Mouse (Mus musculus): ENCODE data around the gene Calcoco1.
"Not testable (repeated sequence)": the region's sequence is repeated elsewhere in the genome, so short reads cannot be mapped to it uniquely, and the experiment has no call there.

The Calcoco1 gene

DNA sequence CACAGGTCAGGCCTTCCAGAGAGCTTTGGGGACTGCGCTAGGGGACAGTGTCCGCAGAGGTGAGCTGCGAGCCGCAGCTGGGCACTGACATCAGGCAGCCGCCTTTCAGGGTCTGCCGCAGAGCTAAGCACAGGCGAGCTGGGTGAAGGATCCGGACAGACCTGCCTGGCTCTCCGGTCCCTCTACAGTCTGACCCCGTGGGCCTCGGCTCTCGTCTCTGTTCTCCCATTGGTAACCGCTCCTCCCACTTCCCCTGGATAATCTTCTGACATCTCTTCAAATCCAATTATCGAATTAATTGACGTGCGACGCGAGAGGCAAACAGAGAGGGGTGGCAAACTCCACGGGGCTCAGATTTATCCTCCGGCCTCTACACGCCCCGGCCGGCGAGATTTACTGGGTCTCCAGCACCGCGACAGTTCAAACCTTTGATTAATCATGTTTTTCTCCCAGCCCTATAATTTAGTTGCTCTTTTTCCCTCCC is 29.6 kb downstream of the Calcoco1 start:
- no peak for DNase-seq (ENCODE audit: low spot score)

DNA sequence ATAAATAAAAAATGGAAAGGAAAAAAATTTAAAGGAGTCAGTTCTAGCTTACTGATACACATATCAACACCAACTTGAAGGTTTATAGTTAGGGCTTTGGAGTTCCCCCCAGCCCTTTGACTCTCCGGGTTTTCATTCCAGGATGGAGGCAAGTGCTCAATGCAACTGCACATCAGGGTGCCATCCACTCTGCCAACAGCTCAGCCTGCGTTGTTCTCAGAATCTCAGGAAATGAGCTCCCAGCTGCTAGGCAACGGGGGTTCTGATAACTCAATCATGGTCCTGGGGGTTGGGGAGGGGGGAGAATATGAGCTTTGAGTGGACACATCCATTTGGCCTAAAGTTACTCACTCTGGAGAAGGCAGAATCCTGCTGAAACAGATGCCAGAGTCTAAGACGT is 36.2 kb downstream of the Calcoco1 start:
- no peak for DNase-seq (ENCODE audit: low spot score)

DNA sequence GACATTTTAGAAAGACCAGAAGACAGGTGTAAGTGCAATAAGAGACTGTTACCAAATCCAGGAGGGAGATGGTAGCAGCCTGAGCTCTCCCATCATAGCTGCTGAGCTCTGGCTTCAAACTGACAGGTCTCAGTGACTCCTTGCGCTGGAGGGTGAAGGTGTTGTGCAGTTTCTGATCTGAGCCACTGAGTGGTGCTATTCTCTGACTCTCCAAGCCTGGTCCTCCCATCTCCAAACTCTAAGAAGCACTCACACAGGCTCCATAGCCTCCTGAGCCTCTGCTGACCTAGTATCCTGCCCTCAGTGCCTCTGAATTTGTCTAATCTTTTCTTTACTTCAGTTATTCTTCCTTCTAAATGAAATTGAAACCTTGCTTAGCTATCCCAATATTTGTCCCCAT is 38.3 kb downstream of the Calcoco1 start:
- no peak for DNase-seq (ENCODE audit: low spot score)

DNA sequence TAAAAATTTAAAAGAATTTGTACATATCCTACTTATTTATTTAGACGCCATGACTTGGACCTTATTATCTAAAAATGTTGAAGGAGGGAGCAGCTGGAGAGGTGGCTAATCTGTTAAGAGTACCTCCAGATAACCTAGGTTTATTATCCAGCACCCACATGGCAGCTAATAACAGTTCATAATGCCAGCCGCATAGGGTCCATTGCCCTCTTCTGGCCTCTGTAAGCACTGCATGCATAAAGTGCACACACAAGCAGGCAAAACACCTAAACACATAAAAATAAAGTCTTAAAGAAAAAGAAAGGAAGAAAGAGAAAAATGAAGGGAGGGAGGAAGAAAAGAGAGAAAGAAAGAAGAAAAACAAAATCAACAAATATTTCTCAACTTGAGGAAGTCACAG is 45.6 kb downstream of the Calcoco1 start:
- no peak for DNase-seq (ENCODE audit: low spot score)

DNA sequence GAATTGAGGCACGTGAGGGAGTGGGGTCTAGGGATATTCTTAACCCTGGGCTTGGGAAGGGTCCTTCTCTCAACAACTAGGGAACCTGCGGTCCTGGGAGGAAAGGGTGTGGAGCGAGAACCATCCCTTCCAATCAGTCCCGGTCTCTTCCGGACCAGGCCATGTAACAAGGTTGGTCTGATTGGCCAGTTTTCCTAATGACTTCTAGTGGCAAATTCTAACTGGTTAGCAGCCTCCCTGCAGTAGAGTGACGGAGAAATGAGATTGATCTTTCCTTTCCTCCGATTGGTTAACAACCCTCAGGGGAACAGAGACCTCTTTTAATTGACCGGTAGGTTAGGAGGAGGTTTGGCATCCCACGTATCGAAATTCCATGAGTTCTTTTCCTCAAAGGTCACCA is 48.4 kb downstream of the Calcoco1 start:
- DNase-seq (ENCODE audit: low spot score): peak; percentile 42

DNA sequence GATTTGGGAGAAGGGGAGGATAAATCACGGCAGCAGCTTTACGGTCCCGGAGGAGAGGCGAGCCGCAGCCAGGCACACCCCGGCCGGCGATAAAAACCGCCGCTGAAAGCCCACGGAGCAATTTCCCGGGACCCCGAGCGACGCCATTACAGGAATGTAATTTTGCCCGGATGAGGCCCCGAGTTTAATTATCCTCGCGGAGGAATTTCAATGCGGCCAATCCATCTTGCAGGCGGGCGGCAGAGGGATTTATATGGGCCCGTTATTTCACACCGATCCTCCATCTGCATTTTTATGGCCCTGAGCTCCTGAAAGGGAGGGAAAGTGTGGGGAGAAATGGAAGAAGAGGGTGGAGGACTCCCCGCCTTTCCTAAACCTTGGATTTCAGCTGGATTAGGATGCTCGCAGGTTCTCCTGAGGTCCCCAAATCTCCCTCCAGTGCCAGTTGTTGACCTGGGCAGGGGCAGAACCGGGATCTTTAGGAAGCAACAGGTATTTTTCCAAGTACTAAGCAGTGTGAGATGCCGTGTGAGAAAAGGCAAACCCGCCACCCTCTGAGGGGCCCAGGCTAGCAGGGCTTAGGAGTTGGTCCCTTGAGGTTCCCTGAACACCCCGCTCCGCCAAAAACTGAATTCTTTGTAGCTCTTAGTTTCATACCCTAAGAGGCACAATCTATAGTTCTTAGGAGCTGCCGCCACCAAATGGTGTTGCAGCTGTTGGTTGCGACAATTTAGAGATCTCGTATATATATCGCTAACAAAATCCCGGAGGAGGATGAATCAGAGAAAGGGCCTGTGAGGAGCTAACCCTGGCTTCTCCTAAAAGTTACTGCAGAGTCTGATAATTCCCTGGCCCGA is 49.5 kb downstream of the Calcoco1 start, which contains the start of gene Atp5g2:
Gene Atp5g2 (minus strand): TSS at position 138 of the 857 bp plus-strand sequence.
- peak; percentile 34 for DNase-seq (ENCODE audit: low spot score)

DNA sequence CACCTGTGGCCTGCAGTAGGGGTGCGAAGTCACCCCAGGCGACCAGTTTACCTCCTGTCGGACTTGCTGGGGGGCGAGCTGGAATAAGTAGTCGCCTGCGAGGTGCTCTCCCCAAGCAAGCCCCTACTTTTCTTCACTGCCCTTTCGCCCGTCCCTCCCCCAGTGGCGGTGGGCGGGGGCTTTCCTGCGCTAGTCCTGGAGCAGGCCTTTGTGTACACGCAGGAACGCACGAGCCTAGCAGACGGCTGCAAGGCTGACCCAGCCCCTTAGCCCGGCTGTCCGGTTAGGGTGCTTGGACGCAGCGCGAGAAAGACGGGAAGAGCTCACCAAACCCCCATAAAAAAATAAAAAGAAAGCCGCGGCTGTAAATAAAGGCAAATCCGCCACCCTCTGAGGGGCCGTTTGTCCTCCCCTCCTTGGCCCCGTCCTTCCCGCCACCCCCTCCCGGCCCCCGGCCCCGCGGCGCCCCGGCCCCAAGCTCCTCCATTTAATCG is 50.2 kb downstream of the Calcoco1 start:
- peak; percentile 80 for DNase-seq (ENCODE audit: low spot score)

DNA sequence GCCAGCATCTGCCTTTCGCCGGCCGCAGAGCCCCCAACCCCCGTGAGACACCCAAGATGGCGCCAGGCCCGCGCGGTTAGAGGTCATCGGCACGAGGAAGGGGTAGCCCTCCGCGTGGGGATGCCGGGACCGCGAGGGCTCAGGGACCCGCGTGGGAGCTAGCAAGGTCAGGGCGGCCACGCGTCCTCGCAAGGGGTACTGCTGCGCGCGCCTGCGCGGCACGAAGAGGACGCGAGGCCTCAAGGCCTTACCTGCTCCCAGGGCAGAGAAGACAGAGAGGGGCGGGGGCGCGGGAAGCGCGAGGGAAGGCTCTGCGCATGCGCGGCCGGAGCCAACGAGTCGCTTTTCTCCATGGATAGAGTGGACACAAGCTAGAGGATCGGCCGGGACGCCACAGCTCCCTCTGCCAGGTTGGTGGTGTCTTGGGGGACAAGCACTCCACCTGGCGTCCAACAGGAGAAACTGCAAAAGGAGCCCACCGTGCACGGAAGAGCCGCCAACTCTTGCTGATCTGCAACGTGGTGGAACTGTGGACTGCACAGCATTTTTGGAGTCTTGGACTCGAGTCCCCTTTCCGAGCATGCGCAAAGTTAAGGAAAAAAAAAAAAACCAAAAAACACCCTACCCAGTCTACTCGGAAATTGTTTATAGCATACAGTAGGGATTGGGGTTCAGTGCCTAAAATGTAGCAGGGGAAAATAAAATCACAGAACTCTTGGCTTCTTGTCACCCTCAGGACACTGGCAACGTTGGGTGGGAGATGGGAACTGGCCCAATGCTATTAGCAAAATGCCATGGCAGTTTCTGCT is 51.0 kb downstream of the Calcoco1 start:
- peak; percentile 92 for DNase-seq (ENCODE audit: low spot score)

DNA sequence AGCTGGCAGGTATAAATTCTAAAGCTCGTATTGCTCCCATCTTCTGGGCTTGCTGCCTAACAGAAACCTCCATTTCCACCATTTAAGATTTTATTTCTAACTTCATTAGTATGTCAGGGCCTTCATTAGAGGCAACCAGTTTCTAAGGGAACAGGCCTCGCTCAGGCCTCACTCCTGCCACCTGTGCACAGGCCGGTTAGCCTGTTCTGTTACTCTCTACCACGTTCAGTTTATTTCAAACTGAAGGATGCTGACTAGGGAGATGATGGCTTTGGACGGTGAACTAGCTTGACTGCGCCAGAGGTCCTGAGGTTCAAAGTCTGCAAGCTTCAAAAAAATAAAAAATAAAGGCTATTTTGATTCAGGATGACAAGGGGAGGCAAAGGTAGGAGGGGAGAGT is 51.7 kb downstream of the Calcoco1 start:
- no peak for DNase-seq (ENCODE audit: low spot score)

DNA sequence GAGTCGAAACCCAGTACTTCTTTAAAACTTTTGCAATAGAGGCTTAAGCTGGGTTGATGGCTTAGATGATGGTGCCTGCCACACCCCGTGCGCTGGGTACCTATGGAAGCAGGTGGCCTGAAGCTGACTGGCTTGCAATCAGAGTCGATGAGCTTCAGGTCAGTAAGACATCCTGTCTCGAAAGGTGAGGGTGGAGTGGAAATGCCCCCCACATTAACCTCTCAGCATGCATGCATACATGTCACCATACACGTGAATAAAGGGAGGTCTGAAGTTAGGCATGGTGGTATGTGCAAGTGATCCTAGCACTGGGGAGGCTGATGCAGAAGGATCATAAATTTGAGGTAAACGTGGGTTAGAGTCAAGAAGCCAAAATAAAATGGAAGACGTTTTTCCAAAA is 52.4 kb downstream of the Calcoco1 start:
- DNase-seq (ENCODE audit: low spot score): no peak

DNA sequence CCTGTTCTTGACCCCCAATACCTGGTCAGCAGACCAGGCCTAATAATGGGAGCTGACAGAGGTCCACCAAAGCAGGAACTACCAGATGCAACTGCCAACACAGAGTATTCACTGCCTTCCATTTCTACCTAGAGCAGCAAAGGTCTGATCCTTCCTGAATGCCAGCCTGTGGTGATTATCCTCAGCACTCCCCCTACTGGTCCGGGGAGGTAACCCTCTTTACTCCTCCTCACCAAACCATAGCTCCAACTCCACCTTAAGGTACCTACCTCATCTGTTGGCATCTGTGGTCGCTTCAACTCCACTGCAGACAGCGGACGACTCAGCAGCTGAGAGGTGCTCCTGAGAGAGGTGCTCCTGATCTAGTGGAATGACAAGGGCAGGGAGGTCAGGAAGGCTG is 56.5 kb downstream of the Calcoco1 start:
- peak; percentile 37 for DNase-seq (ENCODE audit: low spot score)

DNA sequence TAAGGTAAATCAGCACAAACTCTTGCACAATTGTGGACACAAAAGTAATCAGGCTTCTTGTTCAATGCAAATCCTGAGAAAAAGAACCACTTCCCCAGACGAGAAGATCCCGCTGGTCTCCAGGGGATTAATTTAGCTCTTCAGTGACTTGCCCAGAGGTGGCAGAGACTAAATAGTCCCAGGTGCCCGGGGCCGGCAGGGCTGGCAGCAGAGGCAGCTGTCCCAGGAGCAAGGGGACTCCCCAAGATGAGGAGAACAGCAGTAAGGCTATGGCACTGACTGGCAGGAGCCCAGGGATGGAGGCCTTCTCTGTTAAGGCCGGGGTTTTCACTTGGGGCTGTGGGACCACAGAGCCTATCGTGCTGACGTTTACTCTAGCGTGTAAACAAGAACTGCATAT is 58.2 kb downstream of the Calcoco1 start:
- DNase-seq (ENCODE audit: low spot score): no peak

DNA sequence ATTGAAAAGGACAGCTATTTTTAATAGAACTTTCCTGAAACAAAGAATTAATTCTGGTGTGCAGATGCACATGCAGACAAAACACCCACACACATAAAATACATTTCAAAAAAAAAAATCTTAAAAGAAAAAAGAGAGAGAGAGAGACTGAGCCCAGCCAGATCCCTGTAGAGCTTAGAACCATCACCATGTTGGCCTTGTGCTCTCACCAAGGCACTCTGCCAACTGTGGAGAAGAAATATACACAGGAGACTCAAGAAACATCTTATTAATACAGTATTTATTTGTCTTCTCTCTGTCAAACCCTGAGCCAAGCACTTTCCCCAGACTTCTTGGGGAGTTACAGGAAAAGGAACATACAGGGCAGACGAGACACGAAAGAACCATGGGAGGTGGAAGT is 59.4 kb downstream of the Calcoco1 start:
- DNase-seq (ENCODE audit: low spot score): not testable (repeated sequence)

DNA sequence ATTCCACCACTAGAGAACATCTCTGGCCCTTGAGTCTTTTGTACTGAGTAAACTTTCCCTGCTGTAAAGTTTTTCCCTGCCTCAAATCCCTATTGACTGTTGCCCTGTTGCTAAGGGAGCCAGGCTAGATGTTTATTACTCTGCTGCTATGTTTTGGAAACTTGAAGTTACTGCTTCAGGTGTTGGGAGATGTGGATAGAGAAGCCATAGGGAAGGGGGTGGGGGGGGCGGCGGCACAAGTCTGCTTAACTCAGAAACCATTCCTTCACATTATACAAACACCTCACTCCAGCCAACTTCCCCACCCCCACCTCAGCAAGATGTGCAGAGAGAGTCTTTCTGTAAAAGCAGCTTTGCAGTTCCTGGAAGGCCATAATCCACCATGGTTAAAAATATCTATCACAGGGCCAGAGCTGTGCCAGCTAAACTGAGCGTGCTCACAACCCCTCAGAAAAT is 64.0 kb downstream of the Calcoco1 start:
- no peak for DNase-seq (ENCODE audit: low spot score)

All from ovary, postnatal 14 days (tissue).